Comparison of ENCODE assay signal across 8 mouse cellular contexts in the genomic region with DNA sequence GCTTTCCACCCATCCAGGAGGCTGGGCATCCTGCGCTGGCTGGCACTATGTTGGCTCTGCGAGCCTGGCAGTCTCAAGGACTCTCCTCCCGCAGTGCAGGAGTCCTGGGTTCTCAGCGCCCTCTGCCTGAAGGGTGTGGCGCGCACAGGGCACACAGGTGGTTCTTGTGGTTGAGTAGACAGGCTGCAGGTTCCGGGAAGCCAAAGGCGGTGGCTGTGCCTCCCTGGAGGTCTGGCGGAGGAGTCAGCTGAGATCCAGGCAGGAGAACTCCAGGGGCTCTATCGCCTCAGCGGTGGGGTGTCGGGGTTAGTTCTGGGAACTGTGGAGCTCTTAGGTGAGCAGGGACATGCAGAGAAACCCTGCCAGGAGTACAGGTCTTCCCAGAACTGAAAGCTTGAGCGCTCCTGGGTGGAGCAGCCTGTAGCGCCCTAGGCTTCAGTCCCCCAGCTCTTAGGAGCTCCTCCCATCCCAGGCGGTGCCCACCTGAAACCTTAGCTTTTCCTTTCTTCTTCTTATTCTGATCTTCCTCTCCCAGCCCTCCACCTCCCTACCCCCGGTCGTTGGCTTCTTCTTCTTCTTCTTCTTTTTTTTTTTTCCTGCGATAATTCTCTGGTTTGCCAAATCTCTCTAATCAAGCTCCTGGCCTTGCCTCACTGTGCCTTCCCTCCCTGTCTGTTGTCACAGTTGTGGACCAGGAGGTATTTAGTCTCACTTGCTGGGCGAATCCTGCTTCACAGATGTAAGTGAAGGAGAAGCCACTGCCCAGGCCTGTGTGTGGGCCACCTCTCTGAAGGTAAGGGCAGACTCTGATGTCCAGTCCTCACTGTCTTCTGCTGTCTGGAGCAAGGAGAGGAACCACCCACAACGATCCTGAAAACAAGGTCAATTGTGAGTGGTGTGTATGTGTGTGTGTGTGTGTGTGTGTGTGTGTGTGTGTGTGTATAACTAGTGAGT. TPM values are rescaled to one million over a fixed set of nuclear protein-coding genes. Genes with fewer than 3 reads are reported as not detected.
DNase-seq lines count a peak whose midpoint lies in the region; ATAC-seq lines count a peak whose summit lies in the region.

Gene Il18r1 (plus strand): TSS at position 76 of the 954 bp plus-strand sequence.

- H3K27me3 ChIP-seq in embryonic facial prominence, embryonic 10.5 days (replicated peaks; ENCODE audit: low read depth, poor library complexity, severe bottlenecking) = no peaks in the 10 kb centered on the region
- H3K27me3 ChIP-seq in hindbrain, embryonic 13.5 days = no peaks in the 10 kb centered on the region

- H3K36me3 ChIP-seq in embryonic facial prominence, embryonic 10.5 days (replicated peaks) = no peaks in the 10 kb centered on the region
- no peaks in the 10 kb centered on the region for H3K36me3 ChIP-seq in hindbrain, embryonic 13.5 days

- ATAC-seq in hindbrain, embryonic 13.5 days (ENCODE audit: low FRiP score) = no peak

- 42% methylated on average over 20 of the region's 20 CpGs for WGBS in embryonic facial prominence, embryonic 10.5 days
- 29% methylated on average over 20 of the region's 20 CpGs for WGBS in large intestine, adult 2 months
- 51% methylated on average over 20 of the region's 20 CpGs for WGBS in hindbrain, embryonic 13.5 days

- no peak within 1 kb of the TSS for H3K27ac ChIP-seq in embryonic facial prominence, embryonic 10.5 days (replicated peaks)
- no peak within 1 kb of the TSS for H3K27ac ChIP-seq in hindbrain, embryonic 13.5 days

- no peak within 1 kb of the TSS for H3K4me3 ChIP-seq in embryonic facial prominence, embryonic 10.5 days
- no peak within 1 kb of the TSS for H3K4me3 ChIP-seq in hindbrain, embryonic 13.5 days

- H3K4me2 ChIP-seq in hindbrain, embryonic 13.5 days = no peak within 1 kb of the TSS

- peak; percentile 18 for DNase-seq in adrenal gland, postnatal 14 days
- DNase-seq in adrenal gland, adult 18-20 months (ENCODE audit: low spot score in 2 of 2) = no peak
- DNase-seq in embryonic facial prominence, embryonic 10.5 days (ENCODE audit: low spot score) = peak; percentile 11
- peak; percentile 16 for DNase-seq in large intestine, adult 2 months (ENCODE audit: low read depth, low spot score)
- DNase-seq in ovary, postnatal 10 days (ENCODE audit: low spot score) = peak; percentile 8
- DNase-seq in right cerebral cortex, adult 2 months (ENCODE audit: low spot score in 2 of 2) = no peak
- DNase-seq in retina, embryonic 14.5 days (ENCODE audit: low spot score) = no peak

- no peaks in the 10 kb centered on the region for H3K4me1 ChIP-seq in embryonic facial prominence, embryonic 10.5 days
- H3K4me1 ChIP-seq in hindbrain, embryonic 13.5 days (replicated peaks) = no peaks in the 10 kb centered on the region

- no peaks in the 10 kb centered on the region for H3K9me3 ChIP-seq in embryonic facial prominence, embryonic 10.5 days
- H3K9me3 ChIP-seq in hindbrain, embryonic 13.5 days = no peaks in the 10 kb centered on the region

- H3K9ac ChIP-seq in hindbrain, embryonic 13.5 days = no peak within 1 kb of the TSS

RNA-seq across cellular contexts. Expression of gene Il18r1, which starts in this region (rescaled TPM):
- 0.41 and 2.6 TPM in 2 replicates for total RNA-seq in adrenal gland, postnatal 14 days (2021)
- total RNA-seq in adrenal gland, adult 18-20 months (2021) = under 1 TPM; 0.07 to 0.54 TPM
- not detected in 2 replicates for polyA plus RNA-seq in embryonic facial prominence, embryonic 10.5 days (2016; fragmentation: Nextera tagmentation; extraction: Ambion mirVana)
- polyA plus RNA-seq in large intestine, adult 2 months (2012; rRNA removed) = 0.52 and 1.1 TPM in 2 replicates
- polyA plus RNA-seq in hindbrain, embryonic 13.5 days (2015; fragmentation: Nextera tagmentation; extraction: Ambion mirVana) = not detected in 2 replicates

Comparison
In these comparisons a context has a peak if more than half of its experiments do, and no peak if none do; other contexts are left out.
1. DNase-seq: peak in adrenal gland, postnatal 14 days (single experiment), large intestine, adult 2 months (single experiment) and ovary, postnatal 10 days (single experiment); none in adrenal gland, adult 18-20 months (0 of 2), right cerebral cortex, adult 2 months (0 of 2) and retina, embryonic 14.5 days (single experiment).
2. Peak in DNase-seq in embryonic facial prominence, embryonic 10.5 days; RNA of the gene not detected or under 1 TPM.